Mouse (Mus musculus) left cerebral cortex, postnatal 4 days (tissue): ENCODE results near the gene Lrrc3b. TPM values are rescaled to one million over a fixed set of nuclear protein-coding genes. Genes with fewer than 3 reads are reported as not detected.

ENCODE experiments used
- DNase-seq: peaks from one replicate; pipeline ENCODE4 v3.0.0-alpha.2; 2022
- intact Hi-C: fragments of 180-260 bp; cut with DNase I; formaldehyde crosslinking; loops from one replicate; pipeline ENCODE4 v1.15.1; 2025
- total RNA-seq, 2 experiments: library from RNA; stranded (reverse); gene quantifications; 2 replicates each; pipeline ENCODE4 v1.2.3; 2021

The Lrrc3b gene
- total RNA-seq, 2 experiments from 2014 or later, result 15.4 to 16.7 TPM

GRCm38 (mm10) chr14:15333130-15333529, 105.7 kb downstream of the Lrrc3b start:
- intact Hi-C loops, result no loop called here
- no peak for DNase-seq

GRCm38 (mm10) chr14:15331370-15331769, 107.4 kb downstream of the Lrrc3b start:
- no peak for DNase-seq
- intact Hi-C loops, result no loop called here

- intact Hi-C loops, result no loop called here
- DNase-seq, result no peak
Observed at GRCm38 (mm10) chr14:15330155-15330554, 108.6 kb downstream of the Lrrc3b start.

GRCm38 (mm10) chr14:15325872-15326271, 112.9 kb downstream of the Lrrc3b start:
- DNase-seq, result no peak
- intact Hi-C loops, result no loop called here

DNA sequence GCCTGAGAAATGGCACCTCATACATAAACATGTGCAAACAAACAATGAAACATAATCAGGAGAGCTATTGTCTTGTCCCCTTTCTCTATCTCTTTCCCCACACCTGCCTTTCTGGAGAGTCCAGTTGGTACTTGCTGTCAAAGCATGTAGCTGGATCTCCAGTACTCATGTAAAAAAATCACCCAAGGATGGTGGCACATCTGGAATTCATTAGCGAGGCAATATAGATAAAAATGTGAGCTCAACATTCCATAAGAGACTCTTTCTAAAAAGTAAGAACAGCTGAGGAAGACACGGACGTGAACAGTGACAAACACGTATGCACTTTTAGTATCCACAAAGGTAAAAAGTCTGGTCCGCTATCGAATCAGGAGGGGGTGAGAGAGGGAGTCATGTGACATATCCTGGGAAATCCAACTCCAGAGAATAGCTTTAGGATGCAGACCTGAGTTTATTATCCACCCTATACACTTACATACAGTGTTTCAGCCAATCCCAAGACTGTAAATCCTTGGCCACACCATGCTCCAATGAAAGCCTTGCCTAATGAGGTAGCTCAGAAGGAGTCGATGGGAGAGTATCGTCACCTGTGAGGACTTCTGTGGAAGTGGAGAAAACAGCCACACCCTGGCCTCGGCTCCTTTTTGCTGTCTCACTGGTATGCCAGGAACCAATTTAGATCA, 116.2 kb downstream of the Lrrc3b start:
- intact Hi-C loops, result no loop called here
- DNase-seq, result no peak

DNA sequence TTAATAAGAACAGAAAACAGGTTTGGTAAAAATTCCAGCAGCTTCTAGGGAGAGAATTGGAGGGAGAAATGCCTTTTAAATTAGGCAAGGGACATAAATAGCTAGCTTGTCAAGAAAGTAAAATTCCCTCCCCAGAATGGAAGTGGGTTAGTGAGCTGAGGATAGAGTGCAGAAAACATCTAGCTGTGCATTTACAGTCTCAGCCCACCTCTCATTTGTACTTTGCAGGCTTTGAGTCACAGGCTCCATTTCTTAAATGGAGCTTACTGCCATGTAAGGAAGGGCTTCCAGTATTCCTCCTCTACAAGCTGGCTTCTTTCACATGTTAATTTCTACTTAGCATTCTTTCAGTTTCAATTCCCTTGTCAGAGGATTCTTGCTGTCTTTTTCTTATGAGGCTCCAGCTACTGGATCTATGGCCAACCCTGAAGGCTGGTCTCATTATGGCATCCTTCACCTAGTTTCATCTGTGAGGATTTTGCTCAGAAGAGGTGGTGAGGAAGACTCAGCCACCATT, 119.3 kb downstream of the Lrrc3b start:
- intact Hi-C loops, result no loop called here
- DNase-seq, result no peak

DNA sequence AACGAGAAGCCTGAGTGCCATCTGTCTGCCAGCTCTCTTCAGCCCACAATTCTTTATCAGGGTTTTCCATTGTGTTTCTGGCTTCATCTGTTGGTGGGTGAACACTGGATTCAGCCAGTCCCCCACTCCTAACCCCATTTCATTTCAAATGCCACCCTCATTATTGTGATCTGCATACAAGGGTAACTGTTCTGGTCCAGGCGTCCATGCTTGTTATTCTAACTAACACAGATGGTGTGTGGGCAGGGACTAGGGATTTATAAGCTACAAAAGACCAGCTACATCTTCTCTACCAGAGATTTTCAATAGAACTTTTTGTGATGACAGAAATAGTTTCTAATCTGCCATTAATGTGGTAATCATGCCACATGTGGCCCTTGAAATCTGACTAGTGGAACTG, 130.2 kb downstream of the Lrrc3b start:
- no peak for DNase-seq
- intact Hi-C loops, result no loop called here
